Mouse (Mus musculus): ENCODE results near the gene Vmn1r69.

Gene Vmn1r69

GRCm38 (mm10) chr7:10613559-10613958 lies at the start of gene Vmn1r69:
TSS of gene Vmn1r69 (minus strand) at chr7:10613659.
- DNase-seq (ENCODE audit: extremely low read depth, low read depth), result no peak

GRCm38 (mm10) chr7:10631232-10631631 lies 17.8 kb upstream of the Vmn1r69 start, which contains the start of gene Vmn1r70:
TSS of gene Vmn1r70 (plus strand) at chr7:10631532.
- no peak for DNase-seq (ENCODE audit: extremely low read depth, low read depth)

- DNase-seq (ENCODE audit: extremely low read depth, low read depth), result no peak
Observed at GRCm38 (mm10) chr7:10558385-10558784, 55.1 kb downstream of the Vmn1r69 start, which contains the start of gene Vmn1r68. TSS of gene Vmn1r68 (minus strand) at chr7:10558485.

All from MEL-GATA-1-ER (cell line).